Mouse (Mus musculus) MEL (cell line): ENCODE measurements at regions not wholly inside any gene's neighbourhood (a gene's known extent, or its start where the extent isn't known, plus 50 kb on each side); places are given as distances from the start of the nearest gene placed in this dataset.

Experiments used
- DNase-seq: peaks from one replicate; pipeline ENCODE4 v3.0.0; 2011; ENCODE audit warnings: low read depth, low spot score
- H3K27ac ChIP-seq: 2 replicates; pipeline ENCODE4 v1.5.1; 2012; ENCODE audit warnings: low read depth, mild to moderate bottlenecking, control low read depth, low read length, moderate library complexity; ENCODE audit not compliant: control insufficient read depth
- H3K27me3 ChIP-seq, 2 experiments: fragments of 150-350 bp in 1 of 2; sonication (generic) in 1 of 2; 2 replicates each; pipeline ENCODE4 v1.6.1; 2012; ENCODE audit warnings: low read length in 2 of 2, mild to moderate bottlenecking in 2 of 2, improper control_type of control experiment in 1 of 2, moderate library complexity in 1 of 2; ENCODE audit not compliant: insufficient read depth in 2 of 2, control insufficient read depth in 1 of 2
- H3K36me3 ChIP-seq, 2 experiments: 2 replicates each; pipeline ENCODE4 v1.6.1; 2012 to 2014; ENCODE audit warnings: low read length in 2 of 2, improper control_type of control experiment in 1 of 2, inconsistent platforms in 1 of 2, mild to moderate bottlenecking in 1 of 2; ENCODE audit not compliant: insufficient read depth in 2 of 2, control insufficient read depth in 1 of 2
- H3K4me1 ChIP-seq, 2 experiments: fragments of 150-350 bp in 1 of 2; sonication (generic) in 1 of 2; 2 replicates each; pipeline ENCODE4 v1.6.1; 2012; ENCODE audit warnings: low read length in 2 of 2, improper control_type of control experiment in 1 of 2, mild to moderate bottlenecking in 1 of 2; ENCODE audit not compliant: insufficient read depth in 2 of 2, control insufficient read depth in 1 of 2
- H3K4me3 ChIP-seq, 2 experiments: fragments of 150-350 bp in 1 of 2; sonication (generic) in 1 of 2; 2 replicates each; pipeline ENCODE4 v1.5.1; 2012; ENCODE audit warnings: low read depth in 2 of 2, low read length in 2 of 2, mild to moderate bottlenecking in 2 of 2, moderate library complexity in 2 of 2, control low read depth in 1 of 2, improper control_type of control experiment in 1 of 2; ENCODE audit not compliant: control insufficient read depth in 1 of 2, insufficient read depth in 1 of 2
- H3K79me2 ChIP-seq: 2 replicates; pipeline ENCODE4 v1.6.1; 2012; ENCODE audit warnings: mild to moderate bottlenecking, low read length, moderate library complexity; ENCODE audit not compliant: control insufficient read depth, poor library complexity, insufficient read depth
- H3K9ac ChIP-seq: 2 replicates; pipeline ENCODE4 v1.6.1; 2012; ENCODE audit warnings: low read depth, mild to moderate bottlenecking, control low read depth, low read length, moderate library complexity; ENCODE audit not compliant: control insufficient read depth, poor library complexity, severe bottlenecking
- H3K9me3 ChIP-seq: fragments of 150-350 bp; sonication (generic); replicated peaks from 2 replicates; pipeline ENCODE4 v1.6.1; 2012; ENCODE audit warnings: mild to moderate bottlenecking, low read length, improper control_type of control experiment, moderate library complexity; ENCODE audit not compliant: insufficient read depth
- EP300 ChIP-seq, 2 experiments: IDR thresholded peaks; 2 replicates each; pipeline ENCODE4 v1.6.1; 2011; ENCODE audit warnings: improper control_type of control experiment in 2 of 2, low read length in 2 of 2, low read depth in 1 of 2, mild to moderate bottlenecking in 1 of 2
- ETS1 ChIP-seq: IDR thresholded peaks from 2 replicates; pipeline ENCODE4 v1.6.1; 2012; ENCODE audit warnings: low read depth, mild to moderate bottlenecking, inconsistent platforms, low read length, improper control_type of control experiment, moderate library complexity
- GATA1 ChIP-seq: IDR thresholded peaks from 2 replicates; pipeline ENCODE4 v1.6.1; 2011; ENCODE audit warnings: low read depth, low read length, improper control_type of control experiment
- MAX ChIP-seq: IDR thresholded peaks from 2 replicates; pipeline ENCODE4 v1.6.1; 2011; ENCODE audit warnings: low read length, improper control_type of control experiment
- MAZ ChIP-seq: IDR thresholded peaks from 2 replicates; pipeline ENCODE4 v1.6.1; 2012; ENCODE audit warnings: low read depth, mild to moderate bottlenecking, inconsistent platforms, low read length, improper control_type of control experiment
- MEF2A ChIP-seq: IDR thresholded peaks from 2 replicates; pipeline ENCODE4 v1.6.1; 2014; ENCODE audit warnings: low read depth, mild to moderate bottlenecking, inconsistent platforms, low read length, improper control_type of control experiment; ENCODE audit not compliant: poor library complexity, insufficient replicate concordance, severe bottlenecking; ENCODE audit errors: extremely low read depth
- MXI1 ChIP-seq: IDR thresholded peaks from 2 replicates; pipeline ENCODE4 v1.6.1; 2011; ENCODE audit warnings: mild to moderate bottlenecking, low read depth, low read length, improper control_type of control experiment
- MYC ChIP-seq: IDR thresholded peaks from 2 replicates; pipeline ENCODE4 v1.6.1; 2011; ENCODE audit warnings: low read depth, mild to moderate bottlenecking, low read length, improper control_type of control experiment, moderate library complexity
- NELFE ChIP-seq: IDR thresholded peaks from 2 replicates; pipeline ENCODE4 v1.6.1; 2011; ENCODE audit warnings: low read depth, low read length, improper control_type of control experiment
- SIN3A ChIP-seq: IDR thresholded peaks from 2 replicates; pipeline ENCODE4 v1.6.1; 2012; ENCODE audit warnings: low read length, improper control_type of control experiment, inconsistent platforms
- TAL1 ChIP-seq: IDR thresholded peaks from 2 replicates; pipeline ENCODE4 v1.6.1; 2012; ENCODE audit warnings: mild to moderate bottlenecking, inconsistent platforms, low read length, moderate library complexity, mixed read lengths
- TBP ChIP-seq: IDR thresholded peaks from 2 replicates; pipeline ENCODE4 v1.8.0; 2011; ENCODE audit warnings: low read depth, low read length, improper control_type of control experiment
- TCF12 ChIP-seq: IDR thresholded peaks from 2 replicates; pipeline ENCODE4 v1.6.1; 2014; ENCODE audit warnings: low read depth, mild to moderate bottlenecking, inconsistent platforms, low read length, improper control_type of control experiment, moderate library complexity
- USF1 ChIP-seq: IDR thresholded peaks from 2 replicates; pipeline ENCODE4 v1.6.1; 2014; ENCODE audit warnings: low read depth, mild to moderate bottlenecking, inconsistent platforms, low read length, improper control_type of control experiment, moderate library complexity
- ZKSCAN1 ChIP-seq: IDR thresholded peaks from 2 replicates; pipeline ENCODE4 v1.6.1; 2012; ENCODE audit warnings: low read depth, mild to moderate bottlenecking, inconsistent platforms, low read length, improper control_type of control experiment, moderate library complexity

DNA sequence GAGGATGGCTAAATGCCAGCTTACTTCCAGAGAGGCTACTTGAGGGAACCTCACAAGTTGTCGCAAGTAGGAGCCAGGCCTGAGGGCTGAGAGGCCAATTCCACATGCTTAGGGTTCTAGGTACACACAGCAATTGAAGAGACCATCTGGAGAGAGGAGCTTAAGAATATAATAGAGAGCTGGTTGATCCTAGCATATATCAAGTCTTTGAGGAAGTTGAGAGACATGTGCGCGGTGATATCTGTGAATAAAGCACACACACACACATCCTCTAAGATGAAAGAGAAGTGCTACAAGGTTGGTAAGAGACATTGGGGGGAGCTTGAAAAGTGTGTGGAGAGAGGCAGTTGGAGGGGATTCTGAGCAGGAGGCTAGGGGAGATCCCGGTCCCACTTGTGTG, 189.5 kb downstream of the Zfp462 start:
- H3K27ac ChIP-seq, result peak overlapping the region; percentile 90
- H3K4me3 ChIP-seq, result peak overlapping the region; percentile 9 to 34; a peak in 3 of 4 replicates
- H3K9me3 ChIP-seq, result no peaks in the 10 kb centered on the region
- peak overlapping the region; percentile 58 for H3K9ac ChIP-seq
- H3K36me3 ChIP-seq, result peaks cover 0 to 14% of the 10 kb centered on the region in 2 experiments; a peak in 2 of 4 replicates
- peak; percentile 83 for DNase-seq
- TF ChIP-seq MAX, result peak; percentile 78
- no peak for TF ChIP-seq ZKSCAN1
- TF ChIP-seq MAZ, result no peak
- 0 out of 2 replicates have a peak, but pooled peaks have one; percentile 16 for TF ChIP-seq GATA1
- peak; percentile 88 for TF ChIP-seq MYC
- peak; percentile 23 for TF ChIP-seq TAL1
- peak; percentile 38 to 52; a peak in 3 of 4 replicates for TF ChIP-seq EP300 (IDR thresholded peaks at IDR 0.05; ENCODE audit: low read depth in 1 of 2, low read length in 2 of 2)
- peak; percentile 46; the same call in 1 of the 2 replicates for TF ChIP-seq MXI1
- TF ChIP-seq TCF12, result peak; percentile 46; the same call in 1 of the 2 replicates
- 0 out of 2 replicates have a peak, but pooled peaks have one; percentile 28 for TF ChIP-seq NELFE
- TF ChIP-seq TBP, result 0 out of 2 replicates have a peak, but pooled peaks have one; percentile 35
- peak; percentile 39; the same call in 1 of the 2 replicates for TF ChIP-seq SIN3A
- TF ChIP-seq MEF2A, result no peak
- peak; percentile 67 for TF ChIP-seq ETS1
- H3K27me3 ChIP-seq, result no peaks in the 10 kb centered on the region
- no peaks in the 10 kb centered on the region for H3K79me2 ChIP-seq
- peaks cover 9 to 26% of the 10 kb centered on the region in 2 experiments for H3K4me1 ChIP-seq

DNA sequence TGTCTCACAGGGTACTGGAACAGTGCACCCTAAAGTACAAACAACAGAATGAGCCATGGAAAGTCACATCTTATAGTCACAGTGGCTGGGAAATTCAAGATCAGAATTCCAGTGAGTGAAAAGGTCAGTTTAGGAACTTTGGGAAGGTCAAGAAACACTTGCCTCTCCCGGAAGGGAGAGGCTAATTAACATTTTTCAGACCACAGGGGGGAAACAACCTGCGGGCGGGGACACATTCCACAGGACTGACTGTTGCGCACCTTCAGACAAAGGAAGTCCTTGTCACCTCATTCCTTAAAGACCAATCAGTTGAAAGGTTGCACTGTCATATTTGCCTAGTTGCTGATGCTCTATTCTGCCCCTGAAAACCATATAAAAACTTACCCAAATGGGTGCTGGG, 189.9 kb downstream of the Zfp462 start:
- no peak for DNase-seq
- H3K27ac ChIP-seq, result peak overlapping the region; percentile 90
- 0 out of 2 replicates have a peak, but pooled peaks have one; percentile 11 for TF ChIP-seq MXI1
- TF ChIP-seq ETS1, result no peak
- no peak for TF ChIP-seq USF1
- 0 out of 2 replicates have a peak, but pooled peaks have one; percentile 0 for TF ChIP-seq MAX

More for the DNA sequence above, 189.9 kb downstream of the Zfp462 start:
- Histone ChIP-seq H3K4me1 (peaks cover 9 to 26% of the 10 kb centered on the region in 2 experiments), H3K36me3 (peaks cover 0 to 14% of the 10 kb centered on the region in 2 experiments; a peak in 2 of 4 replicates), H3K27me3 (no peaks in the 10 kb centered on the region), H3K9me3 (no peaks in the 10 kb centered on the region), H3K9ac (peak overlapping the region; percentile 58), H3K79me2 (no peaks in the 10 kb centered on the region), H3K4me3 (peak overlapping the region; percentile 9 to 34; a peak in 3 of 4 replicates)
